Mouse (Mus musculus): ENCODE data around the gene Cttn. TPM values are rescaled to one million over a fixed set of nuclear protein-coding genes. Genes with fewer than 3 reads are reported as not detected.

The Cttn gene
- polyA plus RNA-seq (2014; fragmentation: Illumina TruSeq; extraction: RNeasy Lipid Tissue Mini Kit (QIAGEN cat#74804); ENCODE audit: low read depth, low replicate concordance), result 88.8 TPM

DNA sequence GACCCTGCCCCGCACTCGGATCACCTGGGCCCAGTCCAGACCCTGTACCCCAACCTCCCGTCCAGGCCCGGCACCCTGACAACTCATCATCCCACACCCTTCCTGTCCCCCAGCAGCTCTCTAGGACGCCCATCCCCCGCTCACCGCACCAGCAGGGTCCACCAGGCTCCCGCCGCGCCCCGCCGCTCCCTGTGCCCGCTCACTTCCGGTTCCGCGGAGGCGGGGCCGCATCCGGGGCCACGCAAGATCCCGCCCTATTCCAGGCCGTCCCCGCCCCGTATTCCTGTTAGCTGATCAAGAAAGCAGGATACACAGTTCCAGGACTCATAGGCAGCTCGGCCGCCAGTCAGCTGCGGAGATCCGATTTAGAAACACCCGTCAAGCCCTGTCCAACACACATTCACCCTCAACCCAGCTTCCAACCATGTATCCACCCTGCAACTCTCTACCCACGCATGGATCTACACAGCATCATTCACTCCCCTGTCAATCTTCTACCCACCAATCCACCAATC lies at the start of gene Cttn:
TSS of gene Cttn (minus strand) at position 465 of the 515 bp plus-strand sequence.

Other genes starting within 250 kb of the Cttn start
- gene Ppfia1, start 82.7 kb upstream of the Cttn start, polyA plus RNA-seq (2014; fragmentation: Illumina TruSeq; extraction: RNeasy Lipid Tissue Mini Kit (QIAGEN cat#74804); ENCODE audit: low read depth, low replicate concordance), result 36.3 TPM
- 6.5 TPM for gene Fadd, start 111.5 kb upstream of the Cttn start, polyA plus RNA-seq (2014; fragmentation: Illumina TruSeq; extraction: RNeasy Lipid Tissue Mini Kit (QIAGEN cat#74804); ENCODE audit: low read depth, low replicate concordance)